1 mouse cellular context compared by ENCODE assay signal in the genomic region with DNA sequence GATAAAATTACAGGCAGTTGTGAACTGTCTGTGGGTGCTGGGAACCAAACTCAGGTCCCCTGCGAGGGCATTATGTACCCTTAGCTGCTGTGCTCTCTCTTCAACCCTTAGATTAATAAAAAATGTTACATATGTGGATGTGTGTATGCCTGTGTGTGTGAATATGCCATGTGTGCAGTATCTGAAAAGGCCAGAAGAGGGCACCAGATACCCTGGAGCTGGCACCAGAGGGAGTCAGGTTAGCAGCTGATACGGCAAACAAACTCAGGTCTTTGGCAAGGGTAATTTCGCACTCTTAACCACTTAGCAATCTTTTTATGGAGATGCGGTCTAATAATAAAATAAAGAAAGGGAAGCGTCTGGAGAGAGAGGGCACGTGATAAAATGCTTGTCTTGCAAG.
TF ChIP-seq lines count a peak whose summit lies in the region.

No protein-coding gene starts in this region.

TF ChIP-seq in CH12.LX, 34 proteins besides CTCF, POLR2A, EP300 and RAD21 (continued from another document):
- TF ChIP-seq HCFC1 (IDR thresholded peaks at IDR 0.05; ENCODE audit: low read depth, low read length) = no peak
